Mouse (Mus musculus) brain, embryonic 14.5 days (tissue): ENCODE results near the gene Hcrtr2.

Source experiments
- CTCF ChIP-seq: fragments of 200-500 bp; IDR thresholded peaks from 2 replicates; pipeline ENCODE4 v1.5.1; 2012; ENCODE audit warnings: inconsistent platforms, mild to moderate bottlenecking, moderate library complexity, borderline replicate concordance; ENCODE audit not compliant: insufficient read depth, insufficient read length; ENCODE audit errors: extremely low read depth
- POLR2A ChIP-seq: fragments of 200-500 bp; IDR thresholded peaks from 2 replicates; pipeline ENCODE4 v1.6.1; 2012; ENCODE audit warnings: mild to moderate bottlenecking, inconsistent platforms, borderline replicate concordance; ENCODE audit not compliant: poor library complexity, insufficient read depth, insufficient read length, severe bottlenecking; ENCODE audit errors: extremely low read depth

DNA sequence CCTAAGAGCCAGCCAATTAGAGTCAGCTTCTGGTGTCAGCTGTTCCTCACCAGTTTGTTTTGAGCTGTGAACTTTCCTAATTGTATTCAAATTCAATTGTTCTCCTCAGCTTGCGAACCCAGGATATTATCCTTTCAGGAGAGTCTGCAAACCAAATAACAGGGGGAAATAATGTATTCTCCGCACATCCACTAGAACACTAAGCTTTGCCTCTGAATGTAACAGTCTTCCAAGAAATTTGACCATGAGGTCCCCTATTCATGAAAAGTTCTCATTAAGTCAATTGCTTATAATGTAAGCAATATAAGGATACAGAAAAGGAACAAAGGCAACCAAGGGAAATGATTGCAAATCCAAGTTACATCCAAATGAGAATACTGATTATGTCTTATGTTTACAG, 110.1 kb downstream of the Hcrtr2 start, which contains the start of gene Gfral:
- TF ChIP-seq CTCF (no peak), POLR2A (no peak)
